Mouse (Mus musculus): ENCODE data around the gene Rbbp7. TPM values are rescaled to one million over a fixed set of nuclear protein-coding genes. Genes with fewer than 3 reads are reported as not detected.

The Rbbp7 gene
- polyA plus RNA-seq, 1 experiment from 2014 or later, result 367 TPM

- Histone ChIP-seq H3K27ac (ENCODE audit: low read depth, low read length) (no peak overlapping the region), H3K9me3 (ENCODE audit: control insufficient read depth, low read length) (no peaks in the 10 kb centered on the region), H3K27me3 (ENCODE audit: control insufficient read depth, insufficient read depth, low read length) (no peaks in the 10 kb centered on the region), H3K9ac (ENCODE audit: low read length) (peak overlapping the region; percentile 47), H3K36me3 (ENCODE audit: control insufficient read depth, insufficient read depth, low read length) (no peaks in the 10 kb centered on the region), H3K4me3 (ENCODE audit: low read depth, low read length) (no peak overlapping the region), H3K4me1 (replicated peaks; ENCODE audit: control insufficient read depth, insufficient read depth, low read length) (no peaks in the 10 kb centered on the region), H3K4me2 (ENCODE audit: low read depth, low read length, severe bottlenecking) (no peak overlapping the region; the same call in 1 of the 2 replicates)
- ATAC-seq (replicated peaks; ENCODE audit: low FRiP score) (peak; percentile 47), DNase-seq (ENCODE audit: low spot score) (no peak)
- 41% methylated on average over 9 of the region's 9 CpGs for WGBS
Measured at GRCm38 (mm10) chrX:162736140-162736659, 24.0 kb upstream of the Rbbp7 start.

GRCm38 (mm10) chrX:162748696-162749420 is 11.3 kb upstream of the Rbbp7 start:
- WGBS, result 63% methylated on average over 9 of the region's 9 CpGs
- Histone ChIP-seq H3K4me3 (ENCODE audit: low read depth, low read length) (no peak overlapping the region), H3K27ac (ENCODE audit: low read depth, low read length) (no peak overlapping the region), H3K9ac (ENCODE audit: low read length) (no peak overlapping the region), H3K27me3 (ENCODE audit: control insufficient read depth, insufficient read depth, low read length) (no peaks in the 10 kb centered on the region; the same call in 1 of the 2 replicates), H3K4me2 (ENCODE audit: low read depth, low read length, severe bottlenecking) (no peak overlapping the region), H3K4me1 (replicated peaks; ENCODE audit: control insufficient read depth, insufficient read depth, low read length) (no peaks in the 10 kb centered on the region), H3K36me3 (ENCODE audit: control insufficient read depth, insufficient read depth, low read length) (no peaks in the 10 kb centered on the region), H3K9me3 (ENCODE audit: control insufficient read depth, low read length) (no peaks in the 10 kb centered on the region)
- DNase-seq (ENCODE audit: low spot score) (no peak), ATAC-seq (replicated peaks; ENCODE audit: low FRiP score) (no peak)

DNA sequence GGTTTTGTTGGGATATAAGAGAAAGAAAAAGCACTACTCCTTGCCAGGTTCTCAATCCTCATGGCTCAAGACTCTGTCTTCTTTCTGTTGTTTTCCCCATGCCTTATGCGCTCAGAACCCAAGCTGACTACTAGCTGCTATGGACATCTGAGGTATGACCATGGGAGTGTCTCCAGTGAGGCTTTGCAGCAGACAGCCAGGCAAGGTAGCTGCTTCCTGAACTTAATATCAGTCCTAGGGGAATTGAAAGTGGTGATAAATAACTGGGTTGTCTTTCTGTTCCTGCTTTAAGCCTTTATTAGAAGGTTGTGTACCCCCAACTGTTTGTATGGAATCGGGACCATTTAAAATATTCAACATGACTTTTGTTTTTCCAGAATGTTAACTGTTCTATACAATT is 7.8 kb upstream of the Rbbp7 start:
- H3K27me3 ChIP-seq (ENCODE audit: control insufficient read depth, insufficient read depth, low read length), result no peaks in the 10 kb centered on the region; the same call in 1 of the 2 replicates
- no peak overlapping the region for H3K27ac ChIP-seq (ENCODE audit: low read depth, low read length)
- H3K9me3 ChIP-seq (ENCODE audit: control insufficient read depth, low read length), result no peaks in the 10 kb centered on the region
- ATAC-seq (replicated peaks; ENCODE audit: low FRiP score) (no peak), DNase-seq (ENCODE audit: low spot score) (no peak)
- no peak overlapping the region for H3K4me2 ChIP-seq (ENCODE audit: low read depth, low read length, severe bottlenecking)
- no peaks in the 10 kb centered on the region for H3K4me1 ChIP-seq (replicated peaks; ENCODE audit: control insufficient read depth, insufficient read depth, low read length)
- no peak overlapping the region for H3K4me3 ChIP-seq (ENCODE audit: low read depth, low read length)
- 90% methylated on average over 2 of the region's 2 CpGs for WGBS
- no peak overlapping the region for H3K9ac ChIP-seq (ENCODE audit: low read length)
- no peaks in the 10 kb centered on the region for H3K36me3 ChIP-seq (ENCODE audit: control insufficient read depth, insufficient read depth, low read length)

DNA sequence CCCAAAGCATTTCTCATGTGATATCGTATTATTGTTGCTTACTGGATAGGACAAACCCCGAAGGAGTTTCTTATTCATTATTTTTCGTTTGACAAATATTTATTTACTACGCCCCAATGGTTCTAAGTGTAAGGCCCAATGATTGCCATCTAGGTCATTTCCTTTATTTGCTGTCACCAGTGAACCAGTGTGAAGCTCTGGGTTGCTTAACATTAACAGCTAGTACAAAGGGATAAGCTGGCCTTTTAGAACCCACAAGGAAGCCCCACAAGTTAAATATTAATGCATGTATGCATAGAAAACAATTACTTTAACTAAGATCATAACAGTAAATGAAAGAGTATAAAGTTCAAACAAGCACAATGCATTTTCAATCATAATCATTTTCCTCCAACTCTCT is 5.9 kb upstream of the Rbbp7 start:
- 83% methylated on average over 4 of the region's 4 CpGs for WGBS
- Histone ChIP-seq H3K27ac (ENCODE audit: low read depth, low read length) (no peak overlapping the region), H3K27me3 (ENCODE audit: control insufficient read depth, insufficient read depth, low read length) (no peaks in the 10 kb centered on the region), H3K36me3 (ENCODE audit: control insufficient read depth, insufficient read depth, low read length) (no peaks in the 10 kb centered on the region), H3K9ac (ENCODE audit: low read length) (no peak overlapping the region), H3K9me3 (ENCODE audit: control insufficient read depth, low read length) (no peaks in the 10 kb centered on the region), H3K4me3 (ENCODE audit: low read depth, low read length) (no peak overlapping the region), H3K4me2 (ENCODE audit: low read depth, low read length, severe bottlenecking) (no peak overlapping the region), H3K4me1 (replicated peaks; ENCODE audit: control insufficient read depth, insufficient read depth, low read length) (no peaks in the 10 kb centered on the region)
- no peak for ATAC-seq (replicated peaks; ENCODE audit: low FRiP score)
- no peak for DNase-seq (ENCODE audit: low spot score)

DNA sequence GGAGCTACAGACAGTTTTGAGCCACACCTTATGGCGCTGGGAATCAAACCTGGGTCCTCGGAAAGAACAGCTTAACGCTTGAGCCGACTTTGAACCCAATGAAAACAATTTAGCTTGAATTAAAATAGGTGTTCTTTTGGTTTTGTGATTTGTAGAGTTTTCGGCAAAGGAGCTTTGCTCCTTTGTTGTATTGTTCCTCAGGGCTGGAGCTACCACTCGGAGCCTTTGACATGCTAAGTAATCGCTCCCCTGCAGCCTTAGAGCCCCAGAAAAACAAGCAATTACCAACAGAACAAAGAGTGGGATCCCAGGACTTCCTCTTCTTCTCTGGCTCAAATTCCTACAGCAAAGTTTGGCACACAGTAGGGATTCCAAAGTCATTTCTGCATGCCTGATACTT is 4.1 kb upstream of the Rbbp7 start:
- Histone ChIP-seq H3K9me3 (ENCODE audit: control insufficient read depth, low read length) (no peaks in the 10 kb centered on the region), H3K27me3 (ENCODE audit: control insufficient read depth, insufficient read depth, low read length) (no peaks in the 10 kb centered on the region), H3K27ac (ENCODE audit: low read depth, low read length) (no peak overlapping the region), H3K36me3 (ENCODE audit: control insufficient read depth, insufficient read depth, low read length) (no peaks in the 10 kb centered on the region), H3K4me1 (replicated peaks; ENCODE audit: control insufficient read depth, insufficient read depth, low read length) (no peaks in the 10 kb centered on the region), H3K4me3 (ENCODE audit: low read depth, low read length) (no peak overlapping the region), H3K4me2 (ENCODE audit: low read depth, low read length, severe bottlenecking) (no peak overlapping the region), H3K9ac (ENCODE audit: low read length) (no peak overlapping the region)
- WGBS, result 28% methylated on average over 7 of the region's 7 CpGs
- no peak for ATAC-seq (replicated peaks; ENCODE audit: low FRiP score)
- DNase-seq (ENCODE audit: low spot score), result no peak

DNA sequence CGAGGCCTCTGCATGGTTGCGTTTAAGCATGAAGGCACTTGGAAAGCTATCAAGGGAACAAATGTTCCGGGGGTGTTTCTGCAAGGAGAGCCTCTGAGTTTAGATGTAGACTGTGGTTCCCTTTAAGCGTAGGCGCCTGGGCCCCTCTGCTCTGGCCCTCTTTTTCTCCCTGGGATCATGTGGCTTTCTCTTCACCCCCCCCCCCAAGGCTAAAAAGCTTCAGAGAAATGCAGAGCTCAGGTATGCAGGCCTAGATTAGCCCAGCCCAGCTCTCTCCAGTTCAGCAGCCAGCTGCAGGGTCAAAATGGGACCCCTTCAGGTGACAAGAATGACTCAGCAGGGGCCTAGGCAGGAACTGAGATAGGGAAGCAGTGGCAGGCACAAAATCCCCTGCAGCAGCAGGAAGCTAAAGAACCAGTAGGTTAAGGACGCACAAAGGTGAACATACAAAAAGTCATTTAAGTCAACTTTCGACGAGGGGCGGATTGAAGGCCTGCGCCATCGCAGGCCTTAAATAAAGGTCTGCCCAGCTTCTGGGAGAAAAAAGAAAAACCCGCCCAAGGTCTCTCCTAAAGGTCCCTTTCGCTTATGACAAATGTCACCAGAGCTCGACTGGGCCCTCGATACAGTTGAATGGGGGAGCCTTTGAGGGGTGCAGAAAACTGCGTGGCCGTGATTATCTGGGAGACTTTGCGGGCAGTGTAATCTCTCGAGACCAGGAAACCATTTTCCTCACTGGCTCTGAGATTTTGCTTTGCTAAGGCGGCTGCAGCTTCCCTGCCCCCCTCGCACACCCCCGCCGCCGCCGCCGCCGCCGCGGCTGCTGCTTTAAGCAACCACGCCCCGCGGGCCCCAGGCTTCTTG is 719 bp upstream of the Rbbp7 start:
- Histone ChIP-seq H3K27ac (ENCODE audit: low read depth, low read length) (peak overlapping the region; percentile 78), H3K9ac (ENCODE audit: low read length) (peak overlapping the region; percentile 43), H3K4me3 (ENCODE audit: low read depth, low read length) (peak overlapping the region; percentile 49), H3K9me3 (ENCODE audit: control insufficient read depth, low read length) (no peaks in the 10 kb centered on the region), H3K27me3 (ENCODE audit: control insufficient read depth, insufficient read depth, low read length) (no peaks in the 10 kb centered on the region), H3K36me3 (ENCODE audit: control insufficient read depth, insufficient read depth, low read length) (no peaks in the 10 kb centered on the region), H3K4me1 (replicated peaks; ENCODE audit: control insufficient read depth, insufficient read depth, low read length) (no peaks in the 10 kb centered on the region), H3K4me2 (ENCODE audit: low read depth, low read length, severe bottlenecking) (peak overlapping the region; percentile 44)
- ATAC-seq (replicated peaks; ENCODE audit: low FRiP score) (peak; percentile 10; the same call in 1 of the 2 replicates), DNase-seq (ENCODE audit: low spot score) (peak; percentile 54)
- 23% methylated on average over 30 of the region's 32 CpGs for WGBS

- no peaks in the 10 kb centered on the region for H3K27me3 ChIP-seq (ENCODE audit: control insufficient read depth, insufficient read depth, low read length)
- no peak for DNase-seq (ENCODE audit: low spot score)
- H3K9ac ChIP-seq (ENCODE audit: low read length), result peak overlapping the region; percentile 71
- ATAC-seq (replicated peaks; ENCODE audit: low FRiP score), result 0 out of 2 replicates have a peak, but pooled peaks have one; percentile 0
- H3K36me3 ChIP-seq (ENCODE audit: control insufficient read depth, insufficient read depth, low read length), result no peaks in the 10 kb centered on the region
- H3K4me3 ChIP-seq (ENCODE audit: low read depth, low read length), result peak overlapping the region; percentile 49
- peak overlapping the region; percentile 43 for H3K4me2 ChIP-seq (ENCODE audit: low read depth, low read length, severe bottlenecking)
- no peaks in the 10 kb centered on the region for H3K9me3 ChIP-seq (ENCODE audit: control insufficient read depth, low read length)
- H3K4me1 ChIP-seq (replicated peaks; ENCODE audit: control insufficient read depth, insufficient read depth, low read length), result no peaks in the 10 kb centered on the region
- WGBS, result 30% methylated on average over 25 of the region's 50 CpGs
- peak overlapping the region; percentile 94 for H3K27ac ChIP-seq (ENCODE audit: low read depth, low read length)
Measured at GRCm38 (mm10) chrX:162760958-162761515, 835 bp downstream of the Rbbp7 start.

DNA sequence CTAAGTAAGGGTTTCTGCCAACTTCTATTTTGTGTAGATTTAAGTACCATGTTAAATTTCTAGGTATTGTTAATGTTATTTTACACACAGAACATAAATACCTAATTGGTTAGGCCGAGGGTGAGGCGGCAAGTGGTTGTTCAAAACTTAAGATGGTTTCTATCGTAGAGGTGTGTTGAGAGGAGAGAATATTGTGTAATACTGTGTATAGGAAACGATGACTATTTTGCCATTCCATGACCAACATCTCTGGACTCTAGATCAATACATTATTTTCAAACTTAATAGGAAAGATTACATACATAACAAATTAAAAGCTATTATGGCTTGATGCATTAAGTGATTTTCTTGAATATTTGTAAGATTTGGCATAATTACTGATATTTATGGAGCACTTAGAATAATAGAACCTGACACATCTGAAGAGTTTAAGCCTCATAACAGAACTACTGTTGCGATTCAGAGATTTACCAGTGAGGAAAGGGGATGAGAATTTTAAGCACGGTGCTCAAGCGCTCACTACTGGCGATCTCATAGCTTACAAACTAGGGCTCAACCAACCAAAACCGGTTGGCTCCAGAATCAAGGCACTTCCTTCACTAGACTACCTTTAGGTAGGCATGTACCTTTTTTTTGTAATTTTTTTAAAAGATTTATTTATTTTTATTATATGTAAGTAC is 1.7 kb downstream of the Rbbp7 start:
- H3K27me3 ChIP-seq (ENCODE audit: control insufficient read depth, insufficient read depth, low read length), result no peaks in the 10 kb centered on the region
- no peak overlapping the region for H3K27ac ChIP-seq (ENCODE audit: low read depth, low read length)
- 59% methylated on average over 9 of the region's 9 CpGs for WGBS
- H3K36me3 ChIP-seq (ENCODE audit: control insufficient read depth, insufficient read depth, low read length), result no peaks in the 10 kb centered on the region
- peak overlapping the region; percentile 49 for H3K4me3 ChIP-seq (ENCODE audit: low read depth, low read length)
- H3K4me2 ChIP-seq (ENCODE audit: low read depth, low read length, severe bottlenecking), result peak overlapping the region; percentile 43
- ATAC-seq (replicated peaks; ENCODE audit: low FRiP score) (no peak), DNase-seq (ENCODE audit: low spot score) (no peak)
- peak overlapping the region; percentile 71 for H3K9ac ChIP-seq (ENCODE audit: low read length)
- no peaks in the 10 kb centered on the region for H3K4me1 ChIP-seq (replicated peaks; ENCODE audit: control insufficient read depth, insufficient read depth, low read length)
- no peaks in the 10 kb centered on the region for H3K9me3 ChIP-seq (ENCODE audit: control insufficient read depth, low read length)
